Mouse (Mus musculus) embryonic facial prominence, embryonic 15.5 days (tissue): ENCODE data around the gene Fbxl18. TPM values are rescaled to one million over a fixed set of nuclear protein-coding genes. Genes with fewer than 3 reads are reported as not detected.

Experiments
- ATAC-seq: fragments of 200-750 bp; cut with Nextera tagmentation; 2 replicates; pipeline ENCODE4 v1.8.0; 2017; ENCODE audit warnings: low read depth, moderate TSS enrichment; ENCODE audit not compliant: insufficient number of reproducible peaks, low FRiP score, low TSS enrichment
- H3K27ac ChIP-seq: fragments of 300-500 bp; sonication (generic); replicated peaks from 2 replicates; pipeline ENCODE4 v1.5.1; 2015; ENCODE audit warnings: mild to moderate bottlenecking, inconsistent platforms
- H3K27me3 ChIP-seq: fragments of 300-500 bp; sonication (generic); 2 replicates; pipeline ENCODE4 v1.6.1; 2015; ENCODE audit warnings: inconsistent platforms
- H3K36me3 ChIP-seq: fragments of 300-500 bp; sonication (generic); 2 replicates; pipeline ENCODE4 v1.6.1; 2015; ENCODE audit warnings: mild to moderate bottlenecking, inconsistent platforms
- H3K4me1 ChIP-seq: fragments of 300-500 bp; sonication (generic); 2 replicates; pipeline ENCODE4 v1.6.1; 2015; ENCODE audit warnings: inconsistent platforms
- H3K4me2 ChIP-seq: fragments of 300-500 bp; sonication (generic); replicated peaks from 2 replicates; pipeline ENCODE4 v1.6.1; 2015; ENCODE audit warnings: mild to moderate bottlenecking, inconsistent platforms
- H3K4me3 ChIP-seq: fragments of 300-500 bp; sonication (generic); replicated peaks from 2 replicates; pipeline ENCODE4 v1.5.1; 2015; ENCODE audit warnings: mild to moderate bottlenecking, inconsistent platforms
- H3K9ac ChIP-seq: fragments of 300-500 bp; sonication (generic); 2 replicates; pipeline ENCODE4 v1.6.1; 2015; ENCODE audit warnings: inconsistent platforms
- H3K9me3 ChIP-seq: fragments of 300-500 bp; sonication (generic); replicated peaks from 2 replicates; pipeline ENCODE4 v1.6.1; 2016; ENCODE audit warnings: inconsistent platforms
- WGBS: fragments of 180-500 bp; shearing (Covaris S2); methylation state at CpG from one replicate; pipeline ENCODE4 v1.1.7; 2015; 5-methylcytosine and 5-hydroxymethylcytosine counted together
- polyA plus RNA-seq: library from polyadenylated mRNA; unstranded; fragments of >200 nt; fragmentation: Nextera tagmentation; extraction: Ambion mirVana; gene quantifications from 2 replicates; pipeline ENCODE4 v1.2.1, GENCODE M21; 2015

Gene Fbxl18
- polyA plus RNA-seq, 1 experiment from 2014 or later: 11.7 TPM

GRCm38 (mm10) chr5:142927341-142927930 is 32.2 kb upstream of the Fbxl18 start:
- H3K4me2 ChIP-seq: no peak overlapping the region
- H3K9me3 ChIP-seq: no peaks in the 10 kb centered on the region
- no peak for ATAC-seq
- H3K27ac ChIP-seq: no peak overlapping the region; the same call in 1 of the 2 replicates
- no peaks in the 10 kb centered on the region for H3K27me3 ChIP-seq
- no peak overlapping the region for H3K9ac ChIP-seq
- H3K4me3 ChIP-seq: no peak overlapping the region
- WGBS: 91% methylated on average over 12 of the region's 12 CpGs
- no peaks in the 10 kb centered on the region for H3K36me3 ChIP-seq
- peaks cover 30% of the 10 kb centered on the region for H3K4me1 ChIP-seq

DNA sequence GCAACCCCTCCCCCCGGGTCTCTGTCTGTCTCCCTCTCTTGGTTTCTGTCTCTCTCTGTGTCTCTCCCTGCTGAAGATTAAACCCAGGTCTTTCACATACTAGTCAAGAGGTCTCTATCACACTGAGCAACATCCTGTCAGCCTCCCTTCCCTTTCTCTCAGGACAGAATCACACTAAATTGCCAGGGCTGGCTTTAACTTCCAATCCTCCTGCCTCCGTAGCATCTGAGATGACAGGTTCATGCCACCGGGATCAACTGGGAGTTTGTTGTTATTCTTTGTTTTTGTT is 31.7 kb upstream of the Fbxl18 start:
- Histone ChIP-seq H3K4me1 (peaks cover 24% of the 10 kb centered on the region), H3K9me3 (no peaks in the 10 kb centered on the region), H3K4me2 (0 out of 2 replicates have a peak overlapping the region, but pooled peaks have one; percentile 12), H3K4me3 (no peak overlapping the region), H3K27ac (peak overlapping the region; percentile 12; the same call in 1 of the 2 replicates), H3K27me3 (no peaks in the 10 kb centered on the region), H3K9ac (no peak overlapping the region), H3K36me3 (no peaks in the 10 kb centered on the region)
- WGBS: 39% methylated on average over 3 of the region's 3 CpGs
- no peak for ATAC-seq

DNA sequence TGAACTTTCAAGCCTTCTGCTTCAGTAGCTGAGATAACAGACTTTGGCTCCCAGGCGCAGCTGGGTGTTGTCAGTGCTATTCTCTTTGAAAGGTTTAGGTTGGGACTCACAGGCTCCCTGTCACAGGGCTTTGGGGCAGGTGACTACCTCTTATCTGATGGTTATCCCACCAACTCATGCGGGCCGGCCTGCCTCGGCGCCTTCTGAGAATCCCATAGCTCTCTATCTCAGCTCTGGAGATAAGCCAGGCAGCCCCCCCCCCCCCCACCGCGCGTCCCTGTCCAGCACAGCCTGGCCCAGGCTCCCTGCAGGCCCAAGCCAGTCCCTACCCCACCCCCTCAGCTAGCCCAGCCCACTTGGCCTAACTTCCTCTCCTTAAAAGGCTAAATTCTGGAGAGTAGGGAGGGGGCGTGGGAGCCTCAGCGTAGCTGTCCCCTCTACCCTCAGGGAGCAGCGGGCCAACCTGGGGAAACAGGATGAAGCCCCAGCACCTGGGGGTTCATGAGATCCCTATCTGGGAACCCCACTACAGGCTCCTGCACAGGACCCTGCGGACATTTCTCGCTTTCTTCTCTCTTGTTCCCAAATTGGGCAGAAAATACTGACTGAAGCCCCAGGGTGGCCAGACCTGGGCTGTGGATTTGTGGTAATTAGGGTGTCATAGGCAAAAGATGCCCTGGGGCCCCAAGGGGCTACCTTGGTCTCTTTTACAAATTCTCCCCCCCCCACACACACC is 31.2 kb upstream of the Fbxl18 start:
- Histone ChIP-seq H3K27ac (0 out of 2 replicates have a peak overlapping the region, but pooled peaks have one; percentile 12), H3K4me1 (peaks cover 29% of the 10 kb centered on the region), H3K4me2 (0 out of 2 replicates have a peak overlapping the region, but pooled peaks have one; percentile 12), H3K36me3 (no peaks in the 10 kb centered on the region), H3K27me3 (no peaks in the 10 kb centered on the region), H3K9ac (no peak overlapping the region), H3K4me3 (no peak overlapping the region), H3K9me3 (no peaks in the 10 kb centered on the region)
- WGBS: 17% methylated on average over 13 of the region's 13 CpGs
- ATAC-seq: peak; percentile 62

DNA sequence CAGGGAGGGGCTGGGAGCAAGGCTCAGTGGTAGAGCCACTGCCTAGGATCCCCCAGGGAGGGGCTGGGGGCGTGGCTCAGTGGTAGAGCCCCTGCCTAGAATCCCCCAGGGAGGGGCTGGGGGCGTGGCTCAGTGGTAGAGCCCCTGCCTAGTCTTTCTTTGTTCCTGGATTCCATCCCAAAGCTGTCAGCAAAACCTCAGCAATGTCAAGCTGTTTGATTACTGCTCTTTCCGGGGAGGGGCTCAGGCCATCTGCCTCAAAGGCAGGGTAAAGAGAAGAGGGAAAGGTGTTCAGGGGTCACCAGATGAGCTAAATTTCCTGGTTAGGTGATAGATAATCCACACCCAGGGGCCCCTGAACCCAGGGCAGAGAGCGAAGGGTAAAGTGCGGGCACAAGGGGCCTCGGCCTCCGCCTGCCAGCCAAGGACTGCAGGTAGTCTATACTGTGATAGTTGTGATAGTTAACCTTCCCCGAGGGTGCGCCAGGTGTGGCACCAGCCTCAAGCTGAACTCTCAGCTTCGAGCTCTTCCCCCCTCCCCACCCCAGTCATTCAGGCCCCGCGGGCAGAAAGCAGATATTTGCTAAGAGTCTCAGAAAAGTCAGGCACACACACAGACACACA is 29.2 kb upstream of the Fbxl18 start:
- peaks cover 35% of the 10 kb centered on the region for H3K4me1 ChIP-seq
- H3K27ac ChIP-seq: no peak overlapping the region
- no peaks in the 10 kb centered on the region for H3K9me3 ChIP-seq
- H3K9ac ChIP-seq: no peak overlapping the region
- ATAC-seq: no peak
- H3K36me3 ChIP-seq: no peaks in the 10 kb centered on the region
- H3K27me3 ChIP-seq: no peaks in the 10 kb centered on the region
- no peak overlapping the region for H3K4me2 ChIP-seq
- no peak overlapping the region for H3K4me3 ChIP-seq
- WGBS: 74% methylated on average over 12 of the region's 12 CpGs

- WGBS: 73% methylated on average over 3 of the region's 3 CpGs
- no peak overlapping the region for H3K4me3 ChIP-seq
- no peak for ATAC-seq
- H3K4me1 ChIP-seq: peaks cover 28% of the 10 kb centered on the region
- H3K4me2 ChIP-seq: no peak overlapping the region
- H3K27ac ChIP-seq: no peak overlapping the region
- no peaks in the 10 kb centered on the region for H3K9me3 ChIP-seq
- H3K9ac ChIP-seq: no peak overlapping the region
- no peaks in the 10 kb centered on the region for H3K27me3 ChIP-seq
- H3K36me3 ChIP-seq: no peaks in the 10 kb centered on the region
Observed at GRCm38 (mm10) chr5:142923781-142924180, 28.6 kb upstream of the Fbxl18 start.

GRCm38 (mm10) chr5:142922251-142922650 is 27.0 kb upstream of the Fbxl18 start:
- no peak overlapping the region for H3K4me2 ChIP-seq
- ATAC-seq: no peak
- no peaks in the 10 kb centered on the region for H3K9me3 ChIP-seq
- H3K36me3 ChIP-seq: no peaks in the 10 kb centered on the region
- H3K4me1 ChIP-seq: peaks cover 24% of the 10 kb centered on the region
- no peak overlapping the region for H3K27ac ChIP-seq
- WGBS: 71% methylated on average over 5 of the region's 5 CpGs
- no peak overlapping the region for H3K9ac ChIP-seq
- no peaks in the 10 kb centered on the region for H3K27me3 ChIP-seq
- no peak overlapping the region for H3K4me3 ChIP-seq

DNA sequence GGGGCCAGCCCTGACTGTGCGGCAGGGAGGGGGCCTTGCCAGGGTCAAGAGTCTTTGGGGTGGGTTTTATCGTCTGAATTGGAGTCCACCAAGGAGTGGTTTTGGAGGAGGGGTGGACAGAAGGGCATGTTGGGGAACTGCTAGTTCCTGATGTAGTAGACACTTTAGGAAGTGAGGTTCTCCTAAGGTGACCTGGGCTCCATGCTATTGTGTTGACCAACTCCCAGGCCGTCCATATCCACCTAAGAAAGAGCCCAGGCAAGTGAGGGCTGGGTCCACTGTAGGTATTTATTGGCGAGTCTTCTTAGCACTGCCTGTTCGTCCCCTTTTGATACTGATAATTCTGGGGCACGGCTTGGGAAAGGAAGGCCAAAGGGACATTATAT is 25.8 kb upstream of the Fbxl18 start:
- Histone ChIP-seq H3K27me3 (no peaks in the 10 kb centered on the region), H3K27ac (0 out of 2 replicates have a peak overlapping the region, but pooled peaks have one; percentile 55), H3K9me3 (no peaks in the 10 kb centered on the region), H3K4me3 (no peak overlapping the region), H3K4me2 (no peak overlapping the region), H3K4me1 (peaks cover 17% of the 10 kb centered on the region), H3K36me3 (no peaks in the 10 kb centered on the region), H3K9ac (no peak overlapping the region)
- 58% methylated on average over 6 of the region's 6 CpGs for WGBS
- no peak for ATAC-seq

DNA sequence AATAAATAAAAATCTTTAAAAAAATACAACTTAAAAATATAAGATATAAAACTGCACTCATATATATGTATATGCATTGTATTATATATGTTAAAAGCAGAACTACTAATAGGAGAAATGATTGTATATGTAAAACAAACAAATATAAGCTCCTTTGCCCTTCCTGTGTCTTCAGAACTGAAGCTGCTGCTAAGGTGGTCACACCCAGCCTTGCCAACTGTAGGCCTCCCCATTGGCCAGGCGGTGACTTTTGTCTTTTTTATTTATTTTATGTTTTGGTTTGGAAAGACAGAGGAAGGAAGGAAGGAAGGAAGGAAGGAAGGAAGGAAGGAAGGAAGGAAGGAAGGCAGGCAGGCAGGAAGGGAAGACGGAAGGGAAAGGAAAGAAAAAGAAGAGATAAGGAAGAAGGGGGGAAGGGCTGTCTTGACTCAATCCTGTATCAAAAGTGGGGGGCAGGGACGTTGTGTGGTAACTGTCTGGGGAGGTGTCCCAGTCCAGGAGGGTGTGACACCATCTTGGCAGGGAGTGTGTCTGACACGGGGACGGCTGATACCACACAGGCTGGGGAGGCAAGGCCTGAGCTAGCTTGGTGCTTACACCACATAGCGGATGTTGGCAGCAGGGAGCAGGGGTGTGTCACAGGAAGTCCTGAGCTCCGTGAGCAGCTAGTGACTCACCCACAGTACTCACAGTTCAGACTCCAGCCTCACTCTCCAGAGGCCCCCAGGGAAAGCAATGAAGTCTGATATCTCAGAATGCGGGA is 25.3 kb upstream of the Fbxl18 start:
- Histone ChIP-seq H3K4me3 (no peak overlapping the region), H3K27ac (0 out of 2 replicates have a peak overlapping the region, but pooled peaks have one; percentile 55), H3K4me1 (peaks cover 14% of the 10 kb centered on the region), H3K9me3 (no peaks in the 10 kb centered on the region), H3K4me2 (no peak overlapping the region), H3K9ac (no peak overlapping the region), H3K36me3 (no peaks in the 10 kb centered on the region), H3K27me3 (no peaks in the 10 kb centered on the region)
- WGBS: 38% methylated on average over 8 of the region's 8 CpGs
- peak; percentile 79 for ATAC-seq

DNA sequence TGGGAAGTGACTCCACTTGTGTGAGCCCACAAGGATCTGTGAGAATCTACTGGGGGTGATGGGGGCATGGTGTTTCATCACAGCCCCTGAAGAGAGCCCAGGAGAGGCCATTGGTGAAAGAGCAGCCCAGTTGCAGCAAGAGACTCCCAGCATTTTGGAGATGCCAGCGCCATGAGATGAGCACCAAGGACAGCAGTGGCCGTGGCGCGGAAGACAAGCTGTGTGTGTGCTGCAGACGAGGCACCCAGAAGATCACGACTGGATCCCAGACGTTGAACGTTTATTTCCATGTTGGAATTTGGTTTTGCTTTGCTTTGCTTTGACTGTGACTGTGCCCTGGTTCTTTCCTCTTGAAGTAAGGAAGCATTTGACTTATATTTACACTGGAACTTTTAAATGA is 22.2 kb upstream of the Fbxl18 start:
- 91% methylated on average over 8 of the region's 8 CpGs for WGBS

DNA sequence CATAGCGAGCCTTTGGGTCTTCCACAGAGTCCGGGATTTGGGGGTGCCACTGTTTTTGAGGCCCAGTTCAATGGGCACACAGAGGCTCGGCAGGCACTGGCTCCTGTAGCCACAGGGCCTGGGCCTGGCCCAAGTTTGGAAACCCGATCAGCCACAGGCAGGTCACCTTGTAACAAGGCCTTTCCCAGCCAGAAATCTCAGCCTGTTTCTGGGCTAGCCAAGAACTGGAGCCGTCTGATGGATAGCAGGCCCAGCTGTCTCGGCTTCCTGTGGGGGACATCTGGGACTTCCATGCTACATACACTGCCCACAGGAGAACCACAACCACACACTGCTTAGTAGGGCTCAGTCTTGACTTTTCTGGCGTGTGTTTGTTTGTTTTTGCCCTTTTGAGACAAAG is 21.4 kb upstream of the Fbxl18 start:
- peaks cover 11% of the 10 kb centered on the region for H3K4me1 ChIP-seq
- no peak overlapping the region for H3K4me2 ChIP-seq
- no peaks in the 10 kb centered on the region for H3K27me3 ChIP-seq
- no peak for ATAC-seq
- no peak overlapping the region for H3K27ac ChIP-seq
- H3K4me3 ChIP-seq: no peak overlapping the region
- H3K9ac ChIP-seq: no peak overlapping the region
- H3K36me3 ChIP-seq: no peaks in the 10 kb centered on the region
- no peaks in the 10 kb centered on the region for H3K9me3 ChIP-seq
- 67% methylated on average over 7 of the region's 7 CpGs for WGBS

More for the DNA sequence above, 22.2 kb upstream of the Fbxl18 start:
- Histone ChIP-seq H3K9ac (no peak overlapping the region), H3K4me3 (no peak overlapping the region), H3K4me1 (peaks cover 14% of the 10 kb centered on the region), H3K27ac (no peak overlapping the region), H3K4me2 (no peak overlapping the region), H3K27me3 (no peaks in the 10 kb centered on the region), H3K36me3 (no peaks in the 10 kb centered on the region), H3K9me3 (no peaks in the 10 kb centered on the region)
- ATAC-seq: no peak

- 86% methylated on average over 11 of the region's 11 CpGs for WGBS
- Histone ChIP-seq H3K9ac (no peak overlapping the region), H3K27ac (no peak overlapping the region), H3K27me3 (no peaks in the 10 kb centered on the region), H3K4me1 (no peaks in the 10 kb centered on the region), H3K4me2 (no peak overlapping the region), H3K4me3 (no peak overlapping the region), H3K9me3 (no peaks in the 10 kb centered on the region), H3K36me3 (no peaks in the 10 kb centered on the region)
- no peak for ATAC-seq
Observed at GRCm38 (mm10) chr5:142915231-142915630, 20.0 kb upstream of the Fbxl18 start.
